Mouse (Mus musculus): ENCODE measurements at regions not wholly inside any gene's neighbourhood (a gene's known extent, or its start where the extent isn't known, plus 50 kb on each side); places are given as distances from the start of the nearest gene placed in this dataset.

DNA sequence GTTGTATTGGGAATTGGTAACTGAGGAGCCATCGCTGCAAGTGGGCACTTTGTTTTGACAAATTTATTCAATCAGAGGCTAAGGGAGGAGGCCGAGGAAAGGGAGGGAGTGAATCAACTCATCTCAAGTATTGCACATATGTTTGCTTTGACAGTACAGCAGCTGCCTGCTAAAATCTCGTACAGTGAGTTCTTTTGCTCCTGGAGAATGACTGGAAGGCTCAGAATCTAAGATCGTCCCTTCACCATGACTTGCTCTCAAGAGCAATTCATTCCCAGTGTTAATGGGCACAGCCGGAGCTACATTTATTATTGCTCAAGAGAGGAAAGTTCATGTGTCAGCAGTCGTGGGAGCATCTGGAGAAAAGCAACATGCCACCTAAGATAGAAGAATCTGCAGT is 567.6 kb upstream of the Got2 start:
- no peak for TF ChIP-seq POLR2A (IDR thresholded peaks at IDR 0.05; ENCODE audit: control insufficient read depth, low read depth, low read length)
- TF ChIP-seq CTCF (IDR thresholded peaks at IDR 0.05; ENCODE audit: control insufficient read depth, insufficient read depth, insufficient replicate concordance, low read depth, low read length), result no peak

Data from testis, adult 2 months (tissue).